Mouse (Mus musculus) lung, postnatal 0 days (tissue): ENCODE data around the gene Ldlrad2.

Experiments
- CTCF ChIP-seq: IDR thresholded peaks from 2 replicates; pipeline ENCODE4 v1.5.1; 2016; ENCODE audit warnings: antibody characterized with exemption, mild to moderate bottlenecking
- EP300 ChIP-seq: IDR thresholded peaks from 2 replicates; pipeline ENCODE4 v1.6.1; 2016; ENCODE audit warnings: antibody characterized with exemption, mild to moderate bottlenecking, control low read depth

DNA sequence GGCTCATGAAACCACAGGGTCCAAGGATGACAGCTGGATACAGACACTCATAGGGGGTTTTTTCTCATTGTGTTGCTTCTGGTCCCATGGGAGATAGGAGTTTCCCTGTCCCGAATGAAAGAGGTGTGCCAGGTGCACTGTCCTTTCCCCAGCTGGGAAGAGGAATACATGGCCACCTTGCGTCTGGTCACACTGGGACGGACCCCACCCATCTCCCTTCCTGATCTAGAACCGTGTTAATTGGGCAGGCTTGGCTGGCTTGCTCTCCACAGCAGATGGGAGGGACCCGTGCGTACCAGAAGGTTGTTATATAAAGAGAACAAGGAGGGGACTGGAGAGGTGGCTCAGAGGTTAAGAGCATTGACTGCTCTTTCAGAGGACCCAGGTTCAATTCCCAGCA is 46.5 kb downstream of the Ldlrad2 start:
- TF ChIP-seq CTCF (no peak), EP300 (no peak)
